Mouse (Mus musculus) heart, postnatal 0 days (tissue): ENCODE data around the gene Ubash3a.

Experiments used
- CTCF ChIP-seq: IDR thresholded peaks from 2 replicates; pipeline ENCODE4 v1.5.1; 2016; ENCODE audit warnings: antibody characterized with exemption, control low read depth, low read depth
- EP300 ChIP-seq: IDR thresholded peaks from 2 replicates; pipeline ENCODE4 v1.6.1; 2016; ENCODE audit warnings: antibody characterized with exemption, low read depth

- TF ChIP-seq EP300 (no peak), CTCF (peak; percentile 33)
These were observed 28.2 kb downstream of the Ubash3a start for GRCm38 (mm10) chr17:31235915-31236314.
